Mouse (Mus musculus) ES-E14 (cell line): ENCODE results near the gene Ablim1. TPM values are rescaled to one million over a fixed set of nuclear protein-coding genes. Genes with fewer than 3 reads are reported as not detected.
A peak's percentile ranks its signal among the peaks of the same experiment; 100 is the strongest.

Experiments
- DNase-seq: peaks from one replicate; pipeline ENCODE4 v3.0.0-alpha.2; 2013; ENCODE audit warnings: low read depth, low spot score
- H3K27ac ChIP-seq: 2 replicates; pipeline ENCODE4 v1.5.1; 2012; ENCODE audit warnings: low read depth, mild to moderate bottlenecking, low read length, moderate library complexity, mixed read lengths; ENCODE audit not compliant: poor library complexity, insufficient read depth, severe bottlenecking
- H3K36me3 ChIP-seq: 2 replicates; pipeline ENCODE4 v1.6.1; 2012; ENCODE audit warnings: mild to moderate bottlenecking, low read length, moderate library complexity, mixed read lengths; ENCODE audit not compliant: control insufficient read depth, poor library complexity, insufficient read depth, severe bottlenecking
- H3K4me1 ChIP-seq, 2 experiments: fragments of 150-350 bp in 1 of 2; sonication (generic) in 1 of 2; 2 replicates each; pipeline ENCODE4 v1.6.1; 2012; ENCODE audit warnings: low read length in 2 of 2, mild to moderate bottlenecking in 1 of 2, mixed read lengths in 1 of 2; ENCODE audit not compliant: control insufficient read depth in 2 of 2, insufficient read depth in 2 of 2, poor library complexity in 1 of 2
- H3K4me3 ChIP-seq, 2 experiments: fragments of 150-350 bp in 1 of 2; sonication (generic) in 1 of 2; 2 replicates each; pipeline ENCODE4 v1.5.1; 2012; ENCODE audit warnings: low read length in 2 of 2, low read depth in 1 of 2, mild to moderate bottlenecking in 1 of 2, mixed read lengths in 1 of 2; ENCODE audit not compliant: insufficient read depth in 1 of 2, poor library complexity in 1 of 2, severe bottlenecking in 1 of 2
- H3K9ac ChIP-seq: 2 replicates; pipeline ENCODE4 v1.6.1; 2012; ENCODE audit warnings: low read depth, mild to moderate bottlenecking, low read length, mixed read lengths; ENCODE audit not compliant: poor library complexity, insufficient read depth, severe bottlenecking
- H3K9me3 ChIP-seq: fragments of 150-350 bp; sonication (generic); 2 replicates; pipeline ENCODE4 v1.6.1; 2012; ENCODE audit warnings: low read depth, mild to moderate bottlenecking, low read length; ENCODE audit not compliant: control insufficient read depth, insufficient read depth
- CHD2 ChIP-seq: IDR thresholded peaks from 2 replicates; pipeline ENCODE4 v1.6.1; 2014; ENCODE audit warnings: mild to moderate bottlenecking, low read depth, low read length, inconsistent platforms
- HCFC1 ChIP-seq: IDR thresholded peaks from 2 replicates; pipeline ENCODE4 v1.6.1; 2012; ENCODE audit warnings: low read length, inconsistent platforms, borderline replicate concordance; ENCODE audit not compliant: insufficient read depth
- MAFK ChIP-seq: IDR thresholded peaks from 2 replicates; pipeline ENCODE4 v1.6.1; 2014; ENCODE audit warnings: mild to moderate bottlenecking, low read depth, low read length, inconsistent platforms; ENCODE audit not compliant: insufficient read depth
- ZC3H11A ChIP-seq: IDR thresholded peaks from 2 replicates; pipeline ENCODE4 v1.6.1; 2012; ENCODE audit warnings: low read depth, mild to moderate bottlenecking, inconsistent platforms, low read length, borderline replicate concordance
- ZNF384 ChIP-seq: IDR thresholded peaks from 2 replicates; pipeline ENCODE4 v1.6.1; 2012; ENCODE audit warnings: low read depth, low read length, inconsistent platforms
- in situ Hi-C, 2 experiments: fragments of 600-800 bp; cut with MboI; formaldehyde crosslinking; loops; one replicate each; pipeline ENCODE4 v1.15.1; 2025; ENCODE audit warnings: low sequenced_read_pairs in 2 of 2, inconsistent platforms in 1 of 2; ENCODE audit not compliant: unreplicated experiment in 2 of 2
- total RNA-seq: library from RNA; depleted of rRNA; stranded (reverse); fragments of 300-350 nt; gene quantifications from 2 replicates; pipeline ENCODE4 v1.2.3, GENCODE M21; 2012

Gene Ablim1
- total RNA-seq, 1 experiment, result 5.4 TPM

GRCm38 (mm10) chr19:57355451-57356251 lies 40.9 kb upstream of the Ablim1 start:
- Histone ChIP-seq H3K9ac (no peak overlapping the region), H3K9me3 (no peaks in the 10 kb centered on the region), H3K27ac (no peak overlapping the region), H3K4me3 (peak overlapping the region in 1 of 2 experiments; percentile 19; a peak in 2 of 4 replicates), H3K4me1 (peaks cover 6 to 23% of the 10 kb centered on the region in 2 experiments), H3K36me3 (no peaks in the 10 kb centered on the region)
- in situ Hi-C loops, result no loop called here
- DNase-seq, result no peak
- TF ChIP-seq MAFK (no peak), HCFC1 (no peak), ZC3H11A (no peak), ZNF384 (no peak), CHD2 (no peak)

DNA sequence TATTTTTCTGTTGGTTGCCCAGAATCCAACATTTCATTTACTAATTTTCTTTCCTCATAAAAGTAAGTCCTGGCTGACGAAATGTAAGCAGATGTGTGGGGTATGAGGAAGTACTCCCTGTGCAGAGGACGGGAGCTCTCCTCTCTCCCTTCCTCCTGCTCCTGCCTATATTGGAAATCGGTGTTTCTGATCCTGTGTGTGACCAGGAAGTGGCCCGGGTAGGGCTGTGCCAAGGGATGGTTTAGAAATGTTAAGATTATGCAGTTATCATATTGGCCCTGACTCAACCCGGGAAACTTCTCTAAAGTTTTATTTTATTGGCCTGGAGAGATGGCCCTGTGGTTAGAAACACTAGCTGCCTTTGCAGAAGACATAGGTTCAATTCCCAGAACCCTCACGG lies 40.0 kb upstream of the Ablim1 start:
- Histone ChIP-seq H3K27ac (no peak overlapping the region), H3K9me3 (no peaks in the 10 kb centered on the region), H3K4me1 (peaks cover 6 to 23% of the 10 kb centered on the region in 2 experiments), H3K9ac (no peak overlapping the region), H3K36me3 (no peaks in the 10 kb centered on the region), H3K4me3 (no peak overlapping the region)
- TF ChIP-seq HCFC1, result no peak
- no peak for TF ChIP-seq CHD2
- TF ChIP-seq ZC3H11A, result no peak
- no peak for TF ChIP-seq MAFK
- no peak for TF ChIP-seq ZNF384
- DNase-seq, result no peak
- in situ Hi-C loops, result no loop called here

DNA sequence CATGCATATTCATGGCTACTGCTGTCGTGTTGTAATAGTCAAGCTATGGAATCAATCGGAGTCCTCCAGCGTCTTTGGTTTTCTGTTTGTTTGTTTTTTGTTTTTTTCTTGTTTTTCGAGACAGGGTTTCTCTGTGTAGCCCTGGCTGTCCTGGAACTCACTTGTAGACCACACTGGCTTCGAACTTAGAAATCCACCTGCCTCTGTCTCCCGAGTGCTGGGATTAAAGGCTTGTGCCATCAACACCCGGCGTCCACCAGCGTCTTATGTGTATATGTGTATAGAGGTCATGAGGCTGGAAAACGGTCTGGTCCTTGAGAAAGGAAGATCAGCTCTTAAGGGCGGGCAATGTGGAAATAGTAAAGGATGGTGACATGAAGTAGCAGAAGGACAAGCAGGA lies 39.3 kb upstream of the Ablim1 start:
- H3K9ac ChIP-seq, result no peak overlapping the region
- H3K4me3 ChIP-seq, result no peak overlapping the region
- no peak for DNase-seq
- H3K9me3 ChIP-seq, result no peaks in the 10 kb centered on the region
- in situ Hi-C loops, result no loop called here
- H3K36me3 ChIP-seq, result no peaks in the 10 kb centered on the region
- TF ChIP-seq HCFC1 (no peak), ZC3H11A (no peak), MAFK (no peak), ZNF384 (no peak)
- H3K4me1 ChIP-seq, result peaks cover 4 to 23% of the 10 kb centered on the region in 2 experiments; a peak in 3 of 4 replicates
- no peak overlapping the region for H3K27ac ChIP-seq

DNA sequence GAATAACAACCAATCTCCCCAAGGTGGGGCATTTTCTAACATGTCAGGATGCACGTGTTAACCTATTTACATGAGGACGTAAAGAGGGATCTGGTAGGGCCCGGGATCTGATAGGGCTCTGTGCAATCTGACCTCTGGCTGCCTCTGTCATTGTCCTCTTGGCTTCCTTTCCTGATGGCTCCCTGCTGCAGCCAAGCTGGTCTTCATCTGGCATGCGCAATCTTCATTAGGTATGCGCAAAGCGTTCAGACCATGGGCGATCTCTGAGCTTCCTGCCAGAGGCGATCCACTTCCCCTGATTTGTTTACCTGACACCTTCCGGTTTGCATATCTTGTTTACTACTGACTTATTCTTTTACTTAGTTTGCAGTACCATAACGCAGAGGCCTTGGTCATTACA lies 38.5 kb upstream of the Ablim1 start:
- in situ Hi-C loops, result no loop called here
- Histone ChIP-seq H3K36me3 (no peaks in the 10 kb centered on the region), H3K27ac (no peak overlapping the region), H3K9ac (no peak overlapping the region), H3K9me3 (no peaks in the 10 kb centered on the region), H3K4me1 (peaks cover 4 to 23% of the 10 kb centered on the region in 2 experiments; a peak in 3 of 4 replicates), H3K4me3 (no peak overlapping the region)
- DNase-seq, result no peak
- no peak for TF ChIP-seq MAFK
- no peak for TF ChIP-seq ZNF384
- TF ChIP-seq ZC3H11A, result no peak
- TF ChIP-seq HCFC1, result no peak
- TF ChIP-seq CHD2, result no peak
